Mouse (Mus musculus) bone marrow, adult 2 months (tissue): ENCODE results near the gene Hc. TPM values are rescaled to one million over a fixed set of nuclear protein-coding genes. Genes with fewer than 3 reads are reported as not detected.

Source experiments
- H3K27ac ChIP-seq: fragments of 200-500 bp; 2 replicates; pipeline ENCODE4 v1.5.1; 2012; ENCODE audit warnings: low read depth, mild to moderate bottlenecking, control low read depth, inconsistent platforms, low read length; ENCODE audit not compliant: control insufficient read depth, poor library complexity, insufficient read depth
- H3K4me1 ChIP-seq: fragments of 200-500 bp; 2 replicates; pipeline ENCODE4 v1.6.1; 2011; ENCODE audit warnings: low read length; ENCODE audit not compliant: control insufficient read depth, insufficient read depth
- H3K4me3 ChIP-seq: fragments of 200-500 bp; replicated peaks from 2 replicates; pipeline ENCODE3; 2011; ENCODE audit warnings: mild to moderate bottlenecking, low read depth, low read length, control low read depth; ENCODE audit not compliant: control insufficient read depth
- CTCF ChIP-seq: fragments of 200-500 bp; IDR thresholded peaks from 2 replicates; pipeline ENCODE4 v1.5.1; 2011; ENCODE audit warnings: low read length, control low read depth; ENCODE audit not compliant: control insufficient read depth, insufficient read depth
- POLR2A ChIP-seq: fragments of 200-500 bp; IDR thresholded peaks from 2 replicates; pipeline ENCODE4 v1.6.1; 2011; ENCODE audit warnings: low read depth, mild to moderate bottlenecking, control low read depth, low read length, borderline replicate concordance; ENCODE audit not compliant: control insufficient read depth
- WGBS: fragments of 180-500 bp; shearing (Covaris S2); methylation state at CpG from one replicate; pipeline ENCODE4 v1.1.7; 2018; 5-methylcytosine and 5-hydroxymethylcytosine counted together
- polyA plus RNA-seq: library from polyadenylated mRNA; stranded (reverse); fragments of >200 nt; gene quantifications from 2 replicates; pipeline ENCODE4 v1.2.4, GENCODE M21; 2011; ENCODE audit warnings: low replicate concordance; ENCODE audit not compliant: missing spikeins, insufficient read depth, insufficient read length

Hc gene
- polyA plus RNA-seq, 1 experiment = 3.9 TPM

DNA sequence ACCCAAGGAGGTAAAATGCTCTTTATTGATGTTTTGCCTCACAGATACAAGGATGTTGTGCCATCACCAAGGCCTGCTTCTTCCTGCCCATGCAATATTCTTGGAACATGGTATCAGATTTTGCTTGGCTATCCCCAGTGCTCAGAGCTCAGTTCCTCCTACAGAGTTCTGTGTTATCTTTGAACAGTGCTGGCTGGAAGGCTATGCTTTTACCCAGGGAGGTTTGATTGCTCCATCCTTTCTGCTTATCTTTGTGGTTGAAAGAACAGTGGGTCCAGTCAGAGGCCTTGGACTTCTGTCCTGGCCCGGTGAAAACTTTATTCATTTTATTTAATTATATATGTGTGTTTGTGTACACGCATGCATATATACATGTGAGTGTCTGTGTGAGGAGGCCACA lies 83.0 kb downstream of the Hc start:
- H3K4me1 ChIP-seq = peaks cover 7% of the 10 kb centered on the region
- no peak overlapping the region for H3K4me3 ChIP-seq
- 57% methylated on average over 2 of the region's 2 CpGs for WGBS
- no peak for TF ChIP-seq CTCF
- no peak for TF ChIP-seq POLR2A
- H3K27ac ChIP-seq = no peak overlapping the region; the same call in 1 of the 2 replicates

DNA sequence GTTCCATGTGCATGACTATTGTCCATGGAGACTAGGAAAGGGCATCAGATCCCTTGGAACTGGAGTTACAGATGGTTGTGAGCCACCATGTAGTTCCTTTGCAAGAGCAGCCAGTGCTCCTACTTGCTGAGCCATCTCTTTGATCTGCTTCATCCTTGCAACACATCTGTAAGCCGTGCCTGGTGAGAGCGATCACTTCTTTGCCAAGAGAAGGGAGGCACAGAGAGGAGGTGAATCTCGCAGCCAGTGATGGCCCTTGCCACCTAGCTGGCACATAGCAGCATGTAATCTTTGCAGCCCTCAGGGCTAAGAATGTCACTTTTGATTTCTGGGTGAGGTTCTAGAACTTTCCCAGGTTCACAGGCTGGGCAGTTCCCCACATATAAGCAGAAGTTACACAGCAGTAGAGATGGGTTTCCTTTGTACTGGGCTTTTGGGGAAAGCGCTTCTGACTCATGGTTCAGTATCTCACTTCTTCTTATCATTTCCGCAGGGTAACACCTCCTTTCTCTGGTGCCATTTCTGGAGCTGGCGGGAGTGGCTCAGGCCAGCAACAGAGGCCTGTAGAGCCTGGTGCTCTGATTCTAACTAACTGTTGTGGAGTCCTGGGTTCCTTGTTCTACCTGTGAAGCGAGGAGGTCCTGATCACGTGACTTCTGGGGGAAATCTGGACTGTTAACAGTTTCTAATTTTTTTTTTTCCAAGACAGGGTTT lies 84.1 kb downstream of the Hc start:
- 18% methylated on average over 8 of the region's 8 CpGs for WGBS
- H3K4me1 ChIP-seq = peaks cover 7% of the 10 kb centered on the region
- TF ChIP-seq CTCF (no peak), POLR2A (no peak)
- peak overlapping the region; percentile 10 for H3K4me3 ChIP-seq
- peak overlapping the region; percentile 86 for H3K27ac ChIP-seq

DNA sequence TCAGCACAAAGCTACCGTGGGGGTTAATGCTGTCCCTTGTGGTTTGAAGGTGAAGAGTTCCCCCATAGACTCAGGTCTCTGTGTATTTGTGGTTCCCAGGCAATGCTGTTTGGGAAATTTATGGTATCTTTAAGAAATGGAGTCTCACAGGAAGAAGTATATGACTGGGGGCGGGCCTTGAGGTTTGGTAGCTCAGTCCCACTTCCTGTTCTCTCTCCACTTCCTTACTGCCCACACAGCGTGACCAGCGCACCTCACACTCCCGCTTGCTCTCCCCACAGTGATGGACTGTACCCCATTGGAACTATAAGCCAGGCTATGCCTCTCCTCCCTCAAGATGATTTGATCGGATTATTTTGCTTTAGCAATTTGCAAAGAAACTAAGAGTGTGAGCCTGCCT lies 84.8 kb downstream of the Hc start:
- peaks cover 7% of the 10 kb centered on the region for H3K4me1 ChIP-seq
- H3K4me3 ChIP-seq = no peak overlapping the region
- no peak for TF ChIP-seq POLR2A
- TF ChIP-seq CTCF = no peak
- WGBS = 18% methylated on average over 6 of the region's 6 CpGs
- peak overlapping the region; percentile 56; the same call in 1 of the 2 replicates for H3K27ac ChIP-seq

DNA sequence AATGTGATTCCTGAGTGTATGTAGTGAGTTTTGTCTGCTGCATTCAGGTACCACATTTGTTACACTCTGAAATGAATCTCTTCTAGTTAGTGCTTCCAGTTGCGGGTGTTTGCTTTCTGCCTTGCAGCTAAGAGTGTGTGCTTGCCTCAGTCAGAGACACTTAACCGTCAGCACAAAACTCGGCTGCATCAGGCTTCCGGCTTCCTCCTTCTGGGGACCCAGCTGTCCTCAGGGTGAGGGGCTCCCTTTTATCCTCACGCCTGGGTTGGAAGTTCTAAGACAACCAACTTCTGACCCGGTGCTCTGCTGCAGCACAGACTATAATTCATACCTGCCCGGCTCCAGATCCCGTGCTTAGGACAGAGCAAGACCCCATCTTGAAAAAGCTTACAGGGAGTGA lies 88.2 kb downstream of the Hc start:
- Histone ChIP-seq H3K4me1 (peaks cover 3% of the 10 kb centered on the region; the same call in 1 of the 2 replicates), H3K4me3 (no peak overlapping the region), H3K27ac (no peak overlapping the region)
- 78% methylated on average over 8 of the region's 8 CpGs for WGBS
- TF ChIP-seq CTCF (no peak), POLR2A (no peak)

DNA sequence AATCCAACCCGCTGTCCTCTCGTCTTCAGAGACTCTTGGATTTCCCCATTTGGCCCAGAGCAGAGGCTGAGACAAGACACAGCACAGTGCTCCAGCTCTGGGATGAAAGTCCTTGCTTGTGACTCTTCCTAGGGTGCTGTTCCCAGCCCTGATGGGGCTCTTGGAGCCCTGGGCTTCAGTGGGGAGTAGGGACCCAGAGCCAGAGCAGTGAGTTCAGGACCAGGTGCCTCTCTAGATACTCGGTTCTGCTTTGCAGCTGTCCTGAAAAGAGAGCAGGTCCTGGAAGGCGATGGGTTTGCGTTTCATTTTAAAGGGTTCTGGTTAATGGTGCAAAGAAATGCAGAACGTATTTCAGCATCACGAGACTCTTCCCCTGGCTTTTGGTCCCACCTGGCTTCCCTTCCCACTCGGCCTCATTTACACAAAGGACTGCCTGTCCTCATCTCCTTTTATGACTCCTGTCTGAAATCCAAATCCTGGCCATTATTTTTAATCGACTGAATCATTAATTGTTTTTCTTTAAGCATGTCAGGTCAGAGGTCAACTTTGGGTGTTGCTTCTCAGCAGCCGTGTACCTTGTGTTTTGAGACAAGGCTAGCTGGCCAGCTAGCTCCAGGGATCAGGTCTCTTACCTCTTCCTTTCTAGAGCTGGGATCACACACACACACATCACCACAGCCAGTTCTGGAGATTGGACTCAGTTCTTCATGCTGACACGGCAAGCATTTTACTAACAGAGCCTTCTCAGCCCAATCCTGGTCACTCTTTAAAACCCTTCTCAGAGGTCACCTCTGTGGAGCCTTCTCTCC lies 90.0 kb downstream of the Hc start:
- Histone ChIP-seq H3K27ac (no peak overlapping the region), H3K4me1 (no peaks in the 10 kb centered on the region; the same call in 1 of the 2 replicates), H3K4me3 (no peak overlapping the region)
- WGBS = 84% methylated on average over 11 of the region's 11 CpGs
- no peak for TF ChIP-seq POLR2A
- no peak for TF ChIP-seq CTCF

DNA sequence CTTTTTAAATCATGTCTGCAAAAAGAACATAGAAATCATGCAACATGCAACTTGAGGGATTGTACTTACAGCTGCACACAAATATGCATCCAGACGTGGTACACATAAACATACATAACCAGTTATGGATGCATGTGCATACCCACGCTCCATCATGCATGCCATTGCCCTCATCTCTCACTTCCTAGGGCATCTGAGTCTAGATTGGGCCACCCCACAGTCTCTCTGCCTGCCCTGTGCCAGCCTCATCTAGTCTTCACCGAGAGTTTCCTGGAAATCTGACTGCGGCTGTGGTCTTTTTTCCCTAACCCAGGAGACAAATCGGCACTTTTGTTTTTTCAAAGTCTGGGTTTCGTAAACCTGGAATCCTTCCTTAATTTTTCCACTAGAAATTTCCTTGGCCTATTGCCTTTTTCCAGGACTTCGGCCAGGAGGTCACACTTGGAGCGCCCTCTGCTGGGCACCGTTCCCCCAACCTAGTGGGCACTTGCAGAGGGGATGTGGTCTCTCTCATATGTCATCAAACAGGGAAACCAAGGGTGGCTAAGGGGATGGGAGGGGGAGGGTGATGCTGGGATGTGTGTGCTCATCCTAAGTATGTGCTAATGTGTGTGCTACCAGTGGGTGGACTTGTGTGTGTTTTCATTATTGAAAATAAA lies 91.0 kb downstream of the Hc start:
- Histone ChIP-seq H3K27ac (no peak overlapping the region), H3K4me1 (peaks cover 2% of the 10 kb centered on the region; the same call in 1 of the 2 replicates), H3K4me3 (no peak overlapping the region)
- TF ChIP-seq CTCF = peak; percentile 78
- no peak for TF ChIP-seq POLR2A
- WGBS = 26% methylated on average over 9 of the region's 9 CpGs

DNA sequence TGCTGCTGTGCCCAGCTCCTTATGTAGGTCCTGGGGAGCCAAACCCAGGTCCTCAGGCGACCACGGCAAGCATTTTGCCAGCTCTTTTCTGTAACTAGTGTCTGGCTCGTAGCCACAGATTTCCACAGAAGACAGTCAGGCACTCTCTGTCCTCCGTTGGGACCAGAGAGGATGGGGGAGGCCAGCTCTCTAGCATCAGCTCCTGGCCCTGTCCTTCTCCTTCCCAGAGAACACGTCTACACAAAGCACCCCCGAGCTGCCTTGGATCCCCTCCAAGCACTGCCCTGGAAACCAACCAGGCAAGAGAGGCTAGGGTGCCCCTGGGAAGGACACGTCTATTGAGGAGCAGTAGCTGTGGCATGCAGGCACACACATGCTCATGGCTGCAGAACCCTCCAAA lies 92.1 kb downstream of the Hc start:
- H3K4me1 ChIP-seq = peaks cover 4% of the 10 kb centered on the region; the same call in 1 of the 2 replicates
- no peak overlapping the region for H3K27ac ChIP-seq
- TF ChIP-seq CTCF = no peak
- no peak for TF ChIP-seq POLR2A
- WGBS = 68% methylated on average over 7 of the region's 7 CpGs
- H3K4me3 ChIP-seq = no peak overlapping the region

DNA sequence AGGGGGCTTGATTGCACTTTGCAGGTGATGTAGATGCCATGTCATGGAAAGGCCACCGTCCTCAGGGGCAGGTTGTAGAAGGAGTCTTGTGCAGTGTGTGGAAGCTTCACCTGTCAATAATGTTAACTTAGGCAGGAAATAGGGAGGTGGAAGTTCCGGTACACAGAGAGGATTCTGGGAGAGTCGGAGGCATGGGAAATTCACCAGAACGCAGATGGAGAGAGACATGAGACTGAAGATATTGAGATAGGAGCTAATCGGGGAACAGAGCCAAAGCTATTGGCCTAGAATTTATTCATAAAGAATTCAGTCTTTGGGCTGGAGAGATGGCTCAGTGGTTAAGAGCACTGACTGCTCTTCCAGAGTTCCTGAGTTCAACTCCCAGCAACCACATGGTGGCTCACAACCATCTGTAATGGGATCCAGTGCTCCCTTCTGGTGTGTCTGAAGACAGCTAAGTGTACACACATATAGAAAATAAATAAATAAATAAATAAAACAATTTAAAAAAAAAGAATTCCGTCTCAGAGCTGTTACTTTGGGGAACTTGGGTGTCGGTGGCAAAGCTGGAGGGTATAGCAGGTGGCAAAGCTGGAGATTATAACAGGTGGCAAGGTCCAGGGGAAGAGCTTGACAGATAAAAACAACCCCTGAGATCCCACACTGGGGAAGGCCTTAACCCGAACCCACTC lies 94.8 kb downstream of the Hc start:
- Histone ChIP-seq H3K27ac (no peak overlapping the region), H3K4me3 (no peak overlapping the region), H3K4me1 (peaks cover 5% of the 10 kb centered on the region; the same call in 1 of the 2 replicates)
- TF ChIP-seq CTCF (no peak), POLR2A (no peak)
- 73% methylated on average over 8 of the region's 8 CpGs for WGBS
